Mouse (Mus musculus) cerebellum, adult 2 months (tissue): ENCODE data around the gene Evpl. TPM values are rescaled to one million over a fixed set of nuclear protein-coding genes. Genes with fewer than 3 reads are reported as not detected.
A peak's percentile ranks its signal among the peaks of the same experiment; 100 is the strongest.

Source experiments
- DNase-seq, 2 experiments: peaks; one replicate each; pipeline ENCODE4 v3.0.0; 2021
- H3K27ac ChIP-seq: fragments of 200-500 bp; 2 replicates; pipeline ENCODE4 v1.5.1; 2012; ENCODE audit warnings: low read length, control low read depth, inconsistent platforms; ENCODE audit not compliant: insufficient read depth
- H3K27me3 ChIP-seq: fragments of 200-500 bp; 2 replicates; pipeline ENCODE4 v1.6.1; 2012; ENCODE audit warnings: inconsistent platforms, mild to moderate bottlenecking, low read length, moderate library complexity; ENCODE audit not compliant: control insufficient read depth, insufficient read depth
- H3K4me1 ChIP-seq: fragments of 200-500 bp; 2 replicates; pipeline ENCODE4 v1.6.1; 2011; ENCODE audit warnings: low read length; ENCODE audit not compliant: control insufficient read depth, insufficient read depth
- H3K4me3 ChIP-seq: fragments of 200-500 bp; replicated peaks from 2 replicates; pipeline ENCODE3; 2011; ENCODE audit warnings: mild to moderate bottlenecking, low read depth, low read length, control low read depth; ENCODE audit not compliant: insufficient read depth
- CTCF ChIP-seq: fragments of 200-500 bp; IDR thresholded peaks from 2 replicates; pipeline ENCODE4 v1.5.1; 2011; ENCODE audit warnings: low read depth, mild to moderate bottlenecking, control low read depth, low read length, moderate library complexity, borderline replicate concordance; ENCODE audit not compliant: insufficient read depth
- POLR2A ChIP-seq: fragments of 200-500 bp; IDR thresholded peaks from 2 replicates; pipeline ENCODE4 v1.6.1; 2011; ENCODE audit warnings: low read length, control low read depth, borderline replicate concordance; ENCODE audit not compliant: insufficient read depth
- WGBS: fragments of 180-500 bp; shearing (Covaris S2); methylation state at CpG from one replicate; pipeline ENCODE4 v1.1.7; 2018; 5-methylcytosine and 5-hydroxymethylcytosine counted together
- polyA plus RNA-seq: library from polyadenylated mRNA; depleted of rRNA; stranded (reverse); fragments of >200 nt; gene quantifications from 2 replicates; pipeline ENCODE4 v1.2.3, GENCODE M21; 2012; rRNA removed

Evpl gene
- polyA plus RNA-seq: 1.2 and 1.6 TPM in 2 replicates

GRCm38 (mm10) chr11:116237742-116238395 is at the start of gene Evpl:
Gene Evpl, minus strand, starts transcription at chr11:116238077.
- DNase-seq: no peak
- Histone ChIP-seq H3K4me1 (no peaks in the 10 kb centered on the region), H3K27me3 (no peaks in the 10 kb centered on the region), H3K27ac (no peak within 1 kb of the TSS), H3K4me3 (no peak within 1 kb of the TSS)
- TF ChIP-seq POLR2A: no peak
- TF ChIP-seq CTCF: no peak
- WGBS: 18% methylated on average over 31 of the region's 31 CpGs

- WGBS: 47% methylated on average over 5 of the region's 5 CpGs
- Histone ChIP-seq H3K27ac (no peak overlapping the region), H3K4me1 (peaks cover 15% of the 10 kb centered on the region), H3K27me3 (no peaks in the 10 kb centered on the region), H3K4me3 (no peak overlapping the region)
- peak in 1 of 2 experiments; percentile 16 for DNase-seq
- TF ChIP-seq CTCF: no peak
- TF ChIP-seq POLR2A: no peak
Observed at GRCm38 (mm10) chr11:116287351-116287750, 49.5 kb upstream of the Evpl start.

- Histone ChIP-seq H3K27me3 (no peaks in the 10 kb centered on the region; the same call in 1 of the 2 replicates), H3K4me3 (no peak overlapping the region), H3K27ac (no peak overlapping the region), H3K4me1 (peaks cover 8% of the 10 kb centered on the region)
- peak in 1 of 2 experiments; percentile 9 for DNase-seq
- TF ChIP-seq CTCF: no peak
- TF ChIP-seq POLR2A: no peak
- WGBS: 42% methylated on average over 7 of the region's 7 CpGs
Observed at GRCm38 (mm10) chr11:116285770-116286191, 47.9 kb upstream of the Evpl start.

GRCm38 (mm10) chr11:116283982-116284381 is 46.1 kb upstream of the Evpl start:
- no peak for TF ChIP-seq POLR2A
- no peak for TF ChIP-seq CTCF
- 51% methylated on average over 6 of the region's 6 CpGs for WGBS
- no peaks in the 10 kb centered on the region; the same call in 1 of the 2 replicates for H3K27me3 ChIP-seq

GRCm38 (mm10) chr11:116282912-116283521 is 45.1 kb upstream of the Evpl start:
- peak in 1 of 2 experiments; percentile 13 for DNase-seq
- WGBS: 8% methylated on average over 48 of the region's 48 CpGs
- Histone ChIP-seq H3K27ac (no peak overlapping the region), H3K27me3 (no peaks in the 10 kb centered on the region; the same call in 1 of the 2 replicates), H3K4me1 (peaks cover 8% of the 10 kb centered on the region), H3K4me3 (no peak overlapping the region)
- no peak for TF ChIP-seq POLR2A
- TF ChIP-seq CTCF: no peak

More at GRCm38 (mm10) chr11:116283982-116284381, 46.1 kb upstream of the Evpl start:
- Histone ChIP-seq H3K4me1 (peaks cover 8% of the 10 kb centered on the region), H3K4me3 (no peak overlapping the region), H3K27ac (no peak overlapping the region)
- no peak for DNase-seq

- H3K27me3 ChIP-seq: no peaks in the 10 kb centered on the region; the same call in 1 of the 2 replicates
- WGBS: under 1% methylated on average over 11 of the region's 11 CpGs
- TF ChIP-seq POLR2A: no peak
- no peak overlapping the region for H3K27ac ChIP-seq
- peaks cover 1% of the 10 kb centered on the region for H3K4me1 ChIP-seq
- peak in 1 of 2 experiments; percentile 14 for DNase-seq
- no peak overlapping the region for H3K4me3 ChIP-seq
Observed at GRCm38 (mm10) chr11:116282089-116282488, 44.2 kb upstream of the Evpl start.

- 2% methylated on average over 18 of the region's 18 CpGs for WGBS
- no peaks in the 10 kb centered on the region; the same call in 1 of the 2 replicates for H3K27me3 ChIP-seq
- no peak overlapping the region for H3K4me3 ChIP-seq
Observed at GRCm38 (mm10) chr11:116281671-116282070, 43.8 kb upstream of the Evpl start.

More at GRCm38 (mm10) chr11:116281671-116282070, 43.8 kb upstream of the Evpl start:
- TF ChIP-seq POLR2A: no peak
- no peak overlapping the region for H3K27ac ChIP-seq
- H3K4me1 ChIP-seq: no peaks in the 10 kb centered on the region
- peak in 1 of 2 experiments; percentile 16 for DNase-seq
